Mouse (Mus musculus): ENCODE measurements around the gene Insl6.

Insl6 gene

DNA sequence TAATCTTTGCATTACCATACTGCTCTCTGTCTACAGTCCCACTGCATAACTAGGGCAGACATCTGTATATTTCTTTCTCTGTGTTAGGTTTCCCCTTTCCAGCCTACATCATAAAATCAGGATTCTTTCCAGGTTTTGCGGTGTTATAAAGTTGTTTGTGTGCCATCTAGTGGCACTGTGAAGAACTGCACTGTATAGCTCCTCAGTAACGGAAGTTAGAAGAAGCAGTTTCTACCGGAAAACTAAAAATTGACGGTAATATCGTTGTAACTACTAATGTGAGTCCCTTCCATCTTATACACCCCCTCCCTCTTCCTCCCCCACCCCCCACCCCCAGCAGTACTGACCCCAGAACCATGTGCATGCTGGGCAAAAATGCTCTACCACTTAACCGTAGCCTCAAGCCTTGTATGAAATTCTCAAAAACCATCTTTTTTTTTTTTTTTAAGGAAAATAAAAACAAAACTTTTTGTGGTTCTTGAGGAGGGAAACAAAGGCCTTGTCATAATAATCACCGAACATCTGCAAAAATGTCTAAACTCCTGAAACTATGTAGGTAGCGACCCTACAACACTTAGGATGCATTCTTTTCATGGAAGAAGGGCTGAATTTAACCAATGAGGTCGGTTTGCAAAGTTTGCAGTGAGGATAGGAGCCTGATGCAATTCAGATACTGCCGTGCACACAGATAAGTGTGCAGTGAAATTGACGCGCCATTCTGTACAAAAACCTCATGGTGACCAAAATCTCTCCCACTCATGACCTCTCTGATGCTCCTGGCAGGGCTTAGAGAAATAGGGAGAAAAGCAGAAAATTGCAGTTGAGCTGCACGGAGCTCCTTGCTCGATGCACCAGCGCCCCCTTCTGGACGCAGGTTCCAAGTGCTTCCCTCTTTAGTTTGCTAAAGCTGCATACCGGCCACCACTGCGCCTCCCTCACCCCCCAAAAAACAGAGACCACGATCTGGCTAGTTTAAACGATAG is 30.0 kb upstream of the Insl6 start:
- DNase-seq = peak; percentile 78

DNA sequence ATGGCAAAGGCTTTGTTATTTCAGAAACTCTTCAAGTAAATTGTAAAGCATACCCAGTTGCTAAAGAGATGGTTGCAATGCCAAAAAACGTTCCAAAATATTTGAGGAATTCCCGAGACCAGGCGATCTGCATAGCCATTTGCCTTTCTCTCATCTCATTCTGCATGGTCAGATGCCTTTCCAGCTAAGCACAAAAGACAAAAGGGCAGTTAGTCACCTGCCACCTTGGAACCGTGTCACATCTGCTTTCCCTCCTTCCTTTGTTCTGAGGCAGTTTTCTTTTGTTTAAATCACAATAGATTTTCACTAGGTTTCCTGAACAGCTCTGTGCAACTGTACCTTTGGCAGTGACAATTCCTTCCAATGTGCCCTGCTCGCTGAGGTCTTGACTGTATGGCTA is 25.8 kb upstream of the Insl6 start:
- no peak for DNase-seq

DNA sequence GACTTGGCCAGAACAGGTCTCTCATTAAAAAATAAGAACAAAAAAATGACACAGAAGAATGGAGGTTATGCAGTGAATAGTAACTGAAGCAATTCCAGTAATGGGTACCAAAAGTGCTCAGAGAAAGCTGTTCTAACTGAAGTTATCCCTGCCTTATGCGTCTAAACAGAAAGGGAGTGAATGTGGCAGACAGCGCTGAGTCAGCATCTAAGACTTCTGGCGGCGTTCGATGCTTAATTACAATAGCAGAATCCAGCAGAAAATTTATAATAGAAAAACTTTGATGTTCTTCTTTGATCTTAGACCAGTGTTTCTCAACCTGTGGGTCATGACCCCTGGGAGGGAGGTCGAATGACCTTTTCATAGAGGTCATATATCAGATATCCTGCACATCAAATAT is 20.5 kb upstream of the Insl6 start:
- DNase-seq = no peak

DNA sequence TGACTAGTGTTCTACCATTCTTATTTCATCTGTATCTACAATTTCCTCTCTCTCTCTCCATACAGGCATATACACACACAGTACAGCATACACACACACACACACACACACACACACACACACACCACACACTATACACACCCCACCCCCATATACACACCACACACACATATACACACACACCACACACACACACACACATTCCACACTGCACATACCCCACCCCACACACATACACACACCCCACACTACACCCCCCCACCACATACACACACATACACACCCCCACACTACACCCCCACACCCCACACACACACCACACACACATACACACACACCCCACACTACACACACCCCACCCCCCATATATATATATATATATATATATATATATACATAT is 19.7 kb upstream of the Insl6 start:
- DNase-seq = no peak

DNA sequence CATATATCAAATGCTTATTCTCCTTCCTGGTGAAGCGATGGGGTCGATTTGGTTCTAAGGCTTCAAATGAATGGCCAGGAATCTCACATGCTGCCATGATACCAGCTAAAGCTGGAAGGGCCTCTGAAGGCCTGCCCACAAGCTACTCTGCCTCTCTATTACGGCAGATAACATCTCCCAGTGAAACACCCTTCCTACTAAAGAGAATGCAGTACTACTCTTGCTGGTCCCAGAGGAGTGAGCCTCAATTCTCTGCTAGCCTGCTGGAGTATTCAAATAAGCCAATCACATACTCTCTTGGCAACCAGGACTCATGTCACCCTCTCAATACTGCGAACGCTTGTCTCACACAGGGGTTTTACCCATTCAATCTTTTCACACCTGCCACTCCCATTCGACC is 17.1 kb upstream of the Insl6 start:
- no peak for DNase-seq

DNA sequence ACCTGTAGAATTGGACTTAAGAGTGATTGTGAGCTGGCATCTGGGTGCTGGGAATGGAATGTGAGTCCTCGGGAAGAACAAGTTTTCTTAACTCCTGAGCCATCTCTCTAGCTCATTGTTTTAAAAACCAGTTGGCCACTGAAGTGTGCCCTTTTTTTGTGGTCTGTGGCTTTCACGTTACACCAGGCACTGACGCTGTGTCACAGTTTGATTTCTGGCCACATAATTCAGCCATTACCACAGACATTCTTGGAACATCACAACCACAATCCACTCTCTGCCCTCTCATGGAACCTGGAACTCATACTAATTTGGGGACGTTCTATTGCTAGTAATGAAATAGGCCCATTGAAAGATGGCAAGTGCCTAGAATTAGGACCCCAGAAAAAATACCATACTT is 15.9 kb upstream of the Insl6 start:
- no peak for DNase-seq

DNA sequence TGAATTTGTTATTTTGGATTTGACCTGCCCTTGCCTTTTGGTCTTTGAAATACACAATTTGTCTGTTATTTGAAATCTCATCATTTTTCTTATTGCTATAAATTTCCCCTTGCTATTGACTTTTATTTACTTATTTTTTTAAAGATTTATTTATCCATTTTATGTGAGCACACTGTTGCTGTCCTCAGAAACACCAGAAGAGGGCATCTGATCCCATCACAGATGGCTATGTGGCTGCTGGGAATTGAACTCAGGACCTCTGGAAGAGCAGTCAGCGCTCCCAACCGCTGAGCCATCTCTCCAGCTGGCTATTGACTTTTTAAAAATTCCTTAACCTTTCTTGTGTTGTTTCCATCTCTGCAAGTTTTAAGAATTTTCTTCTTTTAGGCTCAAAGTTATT is 11.5 kb upstream of the Insl6 start:
- DNase-seq = no peak

DNA sequence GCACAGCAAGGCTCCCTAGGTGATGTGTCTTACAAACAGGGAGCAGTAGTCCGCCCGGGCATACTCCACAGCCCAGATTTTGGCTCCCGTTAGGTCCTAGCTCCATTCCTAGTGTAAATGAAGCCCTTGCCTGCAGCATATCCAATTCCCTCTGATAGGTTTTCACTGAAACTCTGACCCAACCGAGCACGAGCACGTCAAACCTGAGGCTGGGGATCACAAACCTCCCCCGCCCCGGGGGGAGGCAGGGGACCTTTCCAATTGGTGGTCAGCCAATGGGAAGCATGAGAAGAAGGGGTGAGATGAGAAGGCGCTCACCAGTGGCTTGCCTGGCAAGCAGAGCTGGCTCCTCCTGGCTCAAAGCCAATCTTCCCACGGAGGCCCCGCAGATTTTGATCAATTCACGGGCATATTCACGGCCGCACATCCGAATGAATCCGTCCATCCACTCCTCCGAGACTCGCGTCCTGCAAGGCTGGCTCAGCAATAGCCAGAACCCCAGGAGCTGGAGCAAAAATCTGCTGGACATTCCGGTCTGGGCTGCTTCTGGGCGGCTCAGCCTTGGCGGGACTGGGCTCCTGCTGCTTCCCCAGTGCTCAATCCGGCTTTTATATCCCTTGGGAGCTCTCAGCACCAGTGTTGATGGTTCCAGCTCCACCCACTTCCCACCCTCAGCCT is 9.1 kb upstream of the Insl6 start, which contains the start of gene Rln1:
Rln1 (minus strand) TSS at position 603 of the 678 bp plus-strand sequence.
- DNase-seq = peak; percentile 25

DNA sequence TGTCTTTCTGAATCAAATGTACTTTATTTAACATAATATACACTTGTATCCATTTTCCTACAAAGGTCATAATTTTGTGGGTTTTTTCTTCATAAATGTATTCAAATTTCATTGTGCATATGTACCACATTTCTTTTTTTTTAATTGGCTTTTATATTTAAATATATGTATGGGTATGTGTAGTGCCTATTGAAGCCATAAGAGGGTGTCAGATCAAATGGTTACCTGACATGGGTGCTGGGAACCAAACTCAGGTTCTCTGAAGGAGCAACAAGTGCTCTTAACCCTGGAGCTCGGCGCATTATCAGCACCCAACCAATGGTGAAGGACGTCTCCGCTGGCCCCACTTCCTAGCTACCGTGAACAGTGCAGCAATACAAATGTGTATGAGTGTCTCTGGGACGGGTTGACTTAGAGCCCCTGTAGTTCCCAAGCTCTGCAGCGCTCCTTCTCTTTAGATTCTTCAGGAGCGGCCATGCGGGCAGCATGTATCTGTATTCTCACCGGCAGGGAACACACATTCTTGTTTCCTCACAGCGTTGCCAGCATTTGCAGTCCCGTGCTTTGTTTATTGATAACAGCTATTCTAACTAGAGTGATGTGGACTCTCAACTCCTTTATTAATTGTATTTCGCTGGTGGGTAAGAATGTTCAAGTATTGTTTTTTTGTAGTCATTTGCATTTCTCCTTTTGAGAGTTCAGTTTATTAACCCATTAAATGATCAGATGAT is 1.8 kb upstream of the Insl6 start:
- DNase-seq = no peak

DNA sequence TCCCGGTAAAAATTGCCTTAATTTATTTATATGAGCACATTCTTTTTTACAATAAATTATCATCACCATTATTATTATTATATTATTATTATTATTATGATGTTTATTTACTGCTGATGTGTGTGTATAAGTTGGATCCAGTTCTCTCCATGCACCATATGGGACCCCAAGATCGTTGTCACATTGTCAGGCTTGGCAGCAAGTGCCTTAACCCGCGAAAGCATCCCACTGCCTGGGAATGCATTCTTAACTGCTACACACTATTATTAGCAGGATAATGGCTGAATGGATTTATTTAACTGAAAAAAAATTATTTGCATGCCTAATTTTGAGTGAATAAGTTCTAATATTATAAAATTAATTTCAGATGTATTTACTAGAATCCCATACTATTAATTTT is 1.2 kb upstream of the Insl6 start:
- DNase-seq = no peak

DNA sequence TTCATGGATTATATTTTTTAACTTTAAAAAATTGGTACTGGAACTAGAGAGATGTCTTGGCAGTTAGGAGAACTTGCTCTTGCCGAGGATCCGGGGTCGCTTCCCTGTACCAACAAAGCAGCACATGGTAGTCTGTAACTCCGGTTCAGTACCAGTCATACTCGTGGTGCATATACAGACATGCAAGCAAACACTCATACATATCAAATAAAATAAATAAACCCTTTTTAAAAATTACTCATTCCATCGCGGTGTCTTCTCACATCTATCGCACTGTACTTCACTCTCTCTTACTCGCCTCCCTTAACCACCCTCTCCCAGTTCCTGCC is 660 bp upstream of the Insl6 start:
- no peak for DNase-seq

DNA sequence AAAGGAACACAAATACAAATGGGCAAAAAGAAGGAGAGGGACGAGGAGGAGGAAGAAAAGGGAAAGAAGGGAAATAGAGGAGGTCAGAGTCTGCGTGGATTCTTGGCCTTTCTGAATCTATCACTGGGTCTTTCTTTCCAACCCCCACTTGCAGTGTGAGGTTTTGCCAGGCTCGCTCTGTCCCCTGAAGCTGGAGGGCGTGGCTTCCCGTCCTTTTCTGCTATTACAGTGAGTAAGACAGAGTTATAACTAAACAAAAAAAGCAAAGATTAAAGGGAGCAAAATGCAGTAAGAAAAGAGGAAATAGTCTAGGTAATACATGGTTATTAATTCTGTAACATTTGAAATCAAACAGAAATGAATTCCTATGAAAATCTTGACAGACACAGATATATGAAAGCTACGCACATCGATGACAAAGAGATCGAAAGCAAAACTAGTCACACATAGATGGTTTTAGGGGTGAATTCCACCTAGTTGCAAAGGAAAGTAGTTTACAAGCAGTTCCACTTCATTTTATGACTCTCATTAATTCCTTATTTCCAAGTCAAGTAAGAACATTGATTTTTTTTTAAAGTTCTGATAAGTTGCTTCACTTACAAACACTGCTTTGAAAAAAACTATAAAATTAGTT is 1.6 kb downstream of the Insl6 start:
- no peak for DNase-seq

DNA sequence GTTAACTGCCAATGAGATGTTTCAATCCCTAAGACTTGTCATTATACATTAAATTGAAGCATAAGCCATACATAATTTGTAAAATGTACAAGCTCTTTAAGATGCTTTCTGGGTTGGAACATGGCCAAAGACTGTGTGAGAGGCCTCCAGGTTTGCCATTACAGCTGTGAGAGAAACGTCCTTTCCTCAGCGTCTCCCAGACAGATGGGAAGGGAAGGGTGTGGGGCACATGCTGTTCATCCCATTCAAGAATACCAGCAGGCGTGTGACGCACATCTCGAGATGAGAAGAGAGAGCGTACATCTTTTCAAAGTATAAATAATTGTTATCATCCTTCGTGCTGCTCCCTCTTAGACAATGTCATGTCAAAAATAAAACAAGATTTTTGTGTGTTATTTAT is 12.5 kb downstream of the Insl6 start:
- no peak for DNase-seq

DNA sequence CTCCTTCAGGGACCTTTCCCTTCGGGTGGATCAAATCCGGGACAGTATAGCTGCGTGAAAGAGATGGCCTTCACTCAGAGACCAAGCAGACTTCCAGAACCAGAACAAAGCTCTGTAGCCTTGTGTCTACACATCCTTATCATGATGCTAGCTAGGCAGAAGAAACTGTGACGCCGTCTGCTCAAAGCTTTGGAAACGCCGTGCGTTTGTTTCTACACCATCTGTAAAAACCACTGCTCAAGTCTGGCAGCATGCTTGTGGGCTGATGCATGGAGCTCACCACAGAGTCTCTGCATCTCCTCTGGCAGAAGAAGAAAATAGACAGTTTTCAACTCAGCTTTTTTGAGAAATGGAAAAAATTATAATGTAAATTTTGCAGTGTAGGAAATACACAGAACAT is 13.4 kb downstream of the Insl6 start:
- no peak for DNase-seq

DNA sequence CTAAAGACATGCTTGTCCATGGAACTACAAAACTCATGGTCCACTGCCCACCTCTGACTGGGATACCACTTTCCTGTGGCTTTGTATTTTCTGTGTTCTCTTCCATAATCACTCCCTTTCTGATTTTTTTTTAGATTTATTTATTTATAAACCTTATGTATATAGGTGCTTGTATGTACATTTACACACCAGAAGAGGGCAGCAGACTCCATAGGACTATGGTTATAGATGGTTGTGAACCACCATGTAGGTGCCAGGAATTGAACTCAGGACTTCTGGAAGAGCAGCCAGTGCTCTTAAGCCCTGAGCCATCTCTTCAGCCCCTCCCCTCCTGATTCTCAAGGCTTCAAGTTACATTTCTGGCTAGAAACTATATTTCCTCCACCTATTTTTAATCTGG is 16.3 kb downstream of the Insl6 start:
- no peak for DNase-seq

DNA sequence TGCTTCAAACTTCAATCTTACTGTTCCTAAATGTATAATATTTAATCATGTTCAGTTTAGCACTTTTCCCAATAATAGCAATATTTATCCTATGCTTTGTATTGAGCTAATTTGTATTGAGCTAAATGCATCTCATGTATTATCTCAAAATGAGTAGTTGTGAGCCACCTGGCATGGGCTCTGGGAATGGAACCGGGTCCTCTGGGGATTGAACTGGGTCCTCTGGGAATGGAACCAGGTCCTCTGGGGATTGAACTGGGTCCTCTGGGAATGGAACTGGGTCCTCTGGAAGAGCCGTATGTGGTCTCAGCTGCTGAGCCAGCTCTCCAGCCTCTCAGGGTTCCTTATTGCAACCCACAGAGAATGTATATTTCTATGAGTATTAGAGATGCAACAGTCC is 23.0 kb downstream of the Insl6 start:
- DNase-seq = no peak

DNA sequence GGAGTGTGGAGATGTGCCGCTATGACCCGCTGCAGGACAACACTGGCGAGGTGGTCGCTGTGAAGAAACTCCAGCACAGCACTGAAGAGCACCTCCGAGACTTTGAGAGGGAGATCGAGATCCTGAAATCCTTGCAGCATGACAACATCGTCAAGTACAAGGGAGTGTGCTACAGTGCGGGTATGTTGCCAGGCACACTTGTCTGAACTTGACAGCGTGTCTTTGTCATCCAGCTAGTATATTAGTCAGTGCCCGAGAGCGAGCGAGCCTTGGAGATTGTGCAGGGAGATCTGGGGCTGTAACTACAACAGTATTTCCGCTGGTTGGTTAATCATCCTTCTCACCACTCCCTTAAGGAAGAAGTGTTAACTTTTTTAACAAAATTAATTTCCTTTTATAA is 24.2 kb downstream of the Insl6 start:
- DNase-seq = no peak

DNA sequence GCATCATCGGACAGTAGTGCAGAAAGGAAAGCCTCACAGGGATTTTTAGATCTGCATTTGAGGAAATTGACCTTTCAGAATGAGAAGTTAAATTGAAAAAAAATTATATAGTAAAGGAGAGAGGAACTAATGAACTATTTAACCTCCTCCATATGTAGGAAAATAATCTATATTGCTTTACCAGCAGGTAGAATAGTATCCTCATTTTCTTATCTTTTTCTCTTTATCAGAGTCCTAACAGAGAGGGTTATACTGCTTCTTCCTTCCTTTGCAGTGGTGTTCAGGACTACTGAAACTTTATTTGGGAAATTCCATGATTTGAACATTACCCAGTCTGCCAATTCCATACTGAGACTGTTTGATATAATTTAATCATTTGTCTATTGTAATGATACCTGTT is 27.8 kb downstream of the Insl6 start:
- DNase-seq = no peak

DNA sequence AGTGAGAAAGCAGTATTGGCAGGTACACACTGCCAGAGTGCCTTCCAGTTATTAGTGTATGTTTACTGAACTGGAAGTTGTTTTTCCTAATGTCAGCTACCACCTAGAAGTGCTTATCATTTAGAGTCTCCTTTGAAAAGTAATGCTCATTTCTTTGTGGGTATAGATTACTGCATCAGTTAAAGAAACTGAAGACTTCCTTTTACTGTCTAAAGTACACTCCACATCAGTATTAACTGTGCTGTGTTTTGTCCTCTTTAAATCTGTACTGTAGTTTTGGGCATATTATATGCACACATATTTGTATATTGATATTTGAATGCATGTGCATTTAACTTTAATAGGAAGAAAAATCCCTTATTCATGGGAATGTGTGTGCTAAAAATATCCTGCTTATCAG is 29.0 kb downstream of the Insl6 start:
- no peak for DNase-seq

DNA sequence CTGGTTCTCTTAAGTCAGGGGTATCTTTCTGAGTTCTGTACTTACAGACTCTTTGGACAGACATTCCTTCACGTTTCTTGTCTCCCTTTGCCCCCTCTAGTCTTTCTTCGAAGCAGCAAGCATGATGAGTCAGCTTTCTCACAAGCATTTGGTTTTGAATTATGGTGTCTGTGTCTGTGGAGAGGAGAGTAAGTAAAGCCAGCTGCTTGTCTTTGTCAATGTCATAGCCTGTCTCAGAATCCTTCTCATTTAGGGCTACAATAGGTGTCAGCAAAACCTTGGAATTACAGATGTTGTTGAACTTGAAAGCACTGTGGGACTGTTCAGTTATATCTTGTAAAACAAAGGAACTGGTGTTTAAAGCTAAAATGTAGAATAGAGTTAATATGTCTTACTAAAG is 30.4 kb downstream of the Insl6 start:
- no peak for DNase-seq

DNA sequence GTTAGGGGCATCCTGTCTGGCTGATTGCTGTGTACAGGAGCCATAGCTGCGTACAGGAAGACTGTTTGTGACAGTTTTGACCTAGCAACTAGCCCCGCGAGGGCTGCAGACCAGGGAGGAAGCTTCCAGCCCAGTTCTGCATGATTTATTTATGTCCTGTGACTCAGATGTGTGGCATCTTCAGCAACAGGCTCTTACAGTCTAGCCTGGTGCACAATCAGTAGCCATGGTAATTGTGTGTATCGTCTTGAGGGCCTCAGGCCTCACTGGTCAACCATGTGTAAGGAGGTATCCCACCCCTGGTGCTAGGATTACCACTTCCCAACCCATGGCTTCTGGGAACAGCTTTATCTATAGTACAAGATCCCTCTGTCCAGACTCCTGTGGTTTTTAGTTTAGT is 32.6 kb downstream of the Insl6 start:
- no peak for DNase-seq

DNA sequence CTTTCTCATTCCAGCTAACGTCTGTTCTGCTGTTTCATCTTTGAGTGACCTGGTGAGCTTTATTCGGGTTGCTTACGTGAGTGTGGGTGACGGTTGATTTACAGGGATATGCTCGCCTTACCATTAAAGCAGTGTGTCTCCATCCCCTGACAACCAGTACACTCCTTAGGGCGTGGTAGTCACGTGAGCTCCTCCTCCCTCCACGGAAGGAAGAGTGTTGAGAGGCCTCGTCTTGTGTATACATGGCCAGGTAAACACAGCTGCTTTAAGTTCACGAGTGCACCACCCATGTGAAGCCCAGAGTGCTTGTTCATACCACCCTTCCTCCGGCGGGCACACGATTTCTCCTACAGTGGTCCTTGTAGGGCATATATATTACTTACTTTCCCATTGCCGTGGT is 33.6 kb downstream of the Insl6 start:
- DNase-seq = no peak

DNA sequence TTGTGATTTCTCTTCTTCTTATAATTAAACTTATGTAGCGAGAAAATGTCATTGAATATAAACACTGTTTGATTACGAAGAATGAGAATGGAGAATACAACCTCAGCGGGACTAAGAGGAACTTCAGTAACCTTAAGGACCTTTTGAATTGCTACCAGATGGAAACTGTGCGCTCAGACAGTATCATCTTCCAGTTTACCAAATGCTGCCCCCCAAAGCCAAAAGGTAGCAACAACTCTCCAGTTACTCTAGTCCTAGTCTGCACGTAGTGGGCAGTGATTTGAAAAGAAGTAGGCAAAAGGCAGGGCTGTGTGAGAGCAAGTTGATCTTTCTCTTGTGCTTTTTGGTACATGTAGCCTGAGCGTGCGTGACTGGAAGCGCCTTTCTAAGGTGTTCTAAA is 37.3 kb downstream of the Insl6 start:
- no peak for DNase-seq
